Mouse (Mus musculus) 3134 (cell line): Measurements from ENCODE around the gene Ube2c.

Experiments
- DNase-seq: peaks from one replicate; pipeline ENCODE4 v3.0.0-alpha.2; 2011; ENCODE audit warnings: low spot score; ENCODE audit not compliant: insufficient read length; ENCODE audit errors: extremely low read depth

Gene Ube2c

DNA sequence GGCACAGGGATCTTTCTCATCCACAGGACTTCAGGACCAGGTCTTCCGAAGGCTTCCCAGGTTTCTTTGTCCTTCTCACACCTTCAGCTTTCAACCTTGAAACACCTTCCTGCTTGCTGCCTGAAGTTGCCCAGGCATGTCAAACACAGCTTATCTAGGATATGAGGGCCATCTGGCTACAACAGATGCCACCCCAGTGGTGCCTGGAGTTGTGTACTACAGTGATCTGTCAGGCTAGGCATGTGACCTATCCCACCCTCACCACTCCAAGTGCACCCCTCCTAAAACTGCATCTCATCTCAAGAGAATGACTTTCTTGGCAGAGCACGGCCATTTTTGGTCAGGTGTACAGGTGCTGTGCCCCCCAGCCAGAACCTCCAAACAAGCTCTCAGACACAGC is 8.2 kb upstream of the Ube2c start:
- DNase-seq: no peak

DNA sequence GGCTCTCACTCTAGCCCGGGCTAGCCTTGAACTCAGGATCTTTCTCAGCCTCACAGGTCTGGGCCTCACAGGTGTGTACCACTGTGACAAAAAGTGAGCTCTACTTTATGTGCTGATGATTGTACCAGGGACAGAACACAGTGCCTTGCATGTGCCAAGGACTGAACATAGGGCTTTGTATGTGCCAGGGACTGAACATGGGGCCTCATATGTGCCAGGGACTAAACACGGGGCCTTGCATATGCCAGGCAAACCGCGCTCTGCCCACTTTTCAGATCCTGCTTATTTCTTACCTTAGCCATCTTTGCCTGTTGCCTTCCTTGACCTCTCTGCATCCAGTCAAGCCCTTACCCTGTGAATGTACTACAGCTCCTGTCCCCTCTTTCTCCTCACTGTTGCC is 7.7 kb upstream of the Ube2c start:
- no peak for DNase-seq

DNA sequence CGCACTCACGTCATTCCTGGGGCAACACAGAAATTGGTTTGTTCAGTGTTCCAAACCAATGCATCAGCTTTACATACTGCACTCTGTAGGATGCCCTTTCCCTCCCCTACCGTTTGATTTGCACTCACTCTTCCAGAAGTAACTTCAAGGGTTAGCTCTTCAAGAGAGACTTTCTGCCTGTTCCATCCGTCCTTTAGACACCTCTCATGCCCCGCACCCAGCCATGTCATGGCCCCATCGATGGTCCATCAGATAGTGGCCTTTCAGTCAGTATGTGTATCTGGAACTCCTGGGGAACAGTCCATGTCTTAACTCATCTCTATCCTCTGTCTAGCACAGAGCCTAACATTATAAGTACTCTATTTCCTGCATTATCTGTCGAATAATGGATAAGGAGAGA is 7.1 kb upstream of the Ube2c start:
- no peak for DNase-seq

DNA sequence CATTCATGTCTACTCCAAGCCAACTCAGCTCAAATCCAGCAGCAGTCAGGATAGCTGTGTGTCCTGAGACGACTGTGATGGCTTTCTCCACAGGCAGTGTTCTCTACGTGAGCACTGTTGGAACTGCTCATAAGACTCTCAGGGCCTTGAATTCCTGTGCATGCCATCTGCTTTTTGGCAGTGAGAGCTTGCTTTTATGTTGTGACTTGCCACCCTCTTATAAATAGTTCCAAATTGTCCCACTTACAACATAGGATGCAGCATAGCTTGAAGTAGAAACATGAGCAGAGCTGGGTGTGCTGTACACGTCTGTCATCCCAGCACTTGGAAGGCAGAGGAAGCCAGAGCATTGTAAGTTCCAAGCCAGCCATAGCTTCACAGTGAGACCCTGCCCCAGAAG is 3.9 kb upstream of the Ube2c start:
- no peak for DNase-seq

DNA sequence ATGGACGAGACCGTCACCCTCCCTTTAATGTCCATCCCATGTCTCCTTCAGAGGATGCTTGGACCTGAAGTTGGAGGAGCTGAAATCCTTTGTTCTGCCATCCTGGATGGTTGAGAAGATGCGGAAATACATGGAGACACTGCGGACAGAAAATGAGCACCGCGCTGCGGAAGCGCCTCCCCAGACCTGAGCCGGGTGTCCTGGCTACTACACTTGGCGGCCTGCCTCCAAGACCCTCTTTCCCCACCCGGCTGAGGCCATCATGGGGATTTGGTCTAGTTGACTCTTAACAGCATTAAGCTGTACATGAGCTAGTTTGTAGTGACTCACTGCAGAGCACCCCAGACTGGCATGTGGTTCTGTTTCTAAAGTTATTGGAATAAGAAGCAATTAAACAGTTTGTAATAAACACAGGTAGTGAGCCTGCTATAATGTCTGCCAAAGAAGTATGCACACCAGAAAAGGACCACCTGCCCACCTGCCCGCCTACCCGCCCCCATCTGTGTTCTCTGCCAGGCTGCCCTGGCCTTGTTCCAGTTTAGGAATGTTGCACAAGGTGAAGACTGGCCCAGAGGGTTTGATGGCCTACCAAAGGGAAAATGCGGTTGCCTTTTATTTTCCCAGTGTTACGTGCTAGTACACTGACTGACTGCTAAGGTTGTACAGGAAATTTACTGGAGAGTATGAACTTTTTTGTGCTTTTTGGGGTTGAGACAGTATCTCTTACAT is 1.7 kb upstream of the Ube2c start:
- peak; percentile 32 for DNase-seq

DNA sequence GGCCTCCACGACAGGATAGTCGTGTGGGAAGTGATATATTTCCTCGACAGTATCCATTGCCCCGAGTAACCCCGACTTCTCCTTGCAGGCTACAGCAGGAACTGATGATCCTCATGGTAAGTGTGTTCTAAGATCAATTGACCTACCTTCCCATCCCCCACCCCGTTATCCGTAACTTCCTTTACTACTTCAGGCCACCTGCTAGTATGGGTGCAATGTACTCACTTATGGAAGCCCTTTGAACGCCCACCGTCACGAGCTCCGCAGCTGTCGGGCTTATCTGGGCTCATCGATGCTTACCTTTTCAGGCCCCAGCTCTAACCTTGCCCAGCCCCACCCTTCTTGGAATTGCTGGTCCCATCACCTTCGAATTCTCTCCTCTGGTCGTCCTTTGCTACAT is 581 bp downstream of the Ube2c start:
- no peak for DNase-seq

DNA sequence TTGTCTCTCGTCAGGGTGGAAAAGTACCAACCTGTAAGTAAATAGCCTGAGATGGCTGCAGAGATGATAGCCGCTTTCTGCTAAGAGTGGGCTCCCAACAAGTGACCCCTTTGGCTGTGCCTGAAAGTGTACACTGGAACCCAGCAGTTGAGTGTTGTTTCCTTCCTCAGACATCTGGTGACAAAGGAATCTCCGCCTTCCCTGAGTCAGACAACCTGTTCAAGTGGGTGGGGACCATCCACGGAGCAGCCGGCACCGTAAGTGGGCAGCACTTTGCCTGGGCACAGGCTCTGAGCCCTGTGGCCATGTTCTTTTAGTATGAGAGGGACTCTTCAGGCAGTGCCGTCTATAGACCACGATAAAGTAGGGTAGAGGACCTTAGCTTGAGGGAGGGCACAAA is 1.4 kb downstream of the Ube2c start:
- no peak for DNase-seq

DNA sequence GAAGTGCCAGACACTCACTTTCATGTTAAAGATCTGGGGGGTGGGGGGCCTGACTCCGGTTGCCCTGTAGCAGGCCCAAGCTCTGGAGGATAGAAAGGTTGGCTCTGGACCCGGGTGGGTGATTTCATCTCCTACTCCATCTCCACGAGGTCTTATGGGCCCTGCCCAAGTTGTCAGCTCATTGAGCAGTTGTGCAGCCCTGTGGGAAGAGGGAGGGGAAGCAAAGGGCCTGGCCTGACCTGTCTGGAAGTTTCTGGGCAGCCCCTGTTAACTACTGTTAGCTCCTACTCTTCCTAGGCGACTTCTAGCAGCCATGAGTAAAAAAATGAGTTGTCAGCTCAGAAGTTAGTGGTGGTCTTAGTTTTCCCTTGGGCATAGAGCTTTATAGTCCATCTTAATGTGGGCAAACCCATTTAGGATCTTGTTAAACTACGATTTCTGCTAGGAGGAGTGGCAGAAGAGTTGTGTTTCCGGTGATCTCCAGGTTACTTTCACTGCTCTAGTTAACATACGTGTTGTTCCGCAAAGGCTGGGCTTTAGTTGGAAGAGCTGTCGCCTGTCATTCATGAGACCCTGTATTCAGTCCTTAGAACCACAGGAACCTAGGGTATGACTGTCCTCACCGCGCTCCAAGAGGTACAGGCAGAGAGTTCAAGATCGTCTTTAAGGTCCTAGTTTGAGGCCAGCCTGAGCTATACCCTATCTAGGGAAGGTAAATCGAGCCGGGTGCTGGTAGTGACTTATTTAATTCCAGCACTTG is 3.7 kb downstream of the Ube2c start:
- DNase-seq: no peak

DNA sequence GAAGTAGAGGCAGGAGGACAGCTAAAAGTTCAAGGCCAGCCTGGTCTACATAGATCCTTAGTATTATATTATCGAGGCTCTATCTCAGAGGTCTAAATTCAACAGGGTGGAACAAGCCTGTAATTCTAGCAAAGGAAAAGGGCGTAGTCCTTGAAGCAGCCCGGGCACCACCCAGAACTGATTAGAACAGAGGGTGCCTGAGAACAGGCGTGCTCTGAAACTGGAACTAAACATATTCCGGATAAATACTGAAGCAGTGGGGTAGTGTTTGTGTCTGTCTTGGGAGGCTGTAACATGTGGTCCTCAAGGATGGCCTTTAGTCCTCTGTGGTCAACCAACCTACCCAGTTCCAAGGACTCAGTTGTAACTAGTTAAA is 4.3 kb downstream of the Ube2c start:
- DNase-seq: no peak

DNA sequence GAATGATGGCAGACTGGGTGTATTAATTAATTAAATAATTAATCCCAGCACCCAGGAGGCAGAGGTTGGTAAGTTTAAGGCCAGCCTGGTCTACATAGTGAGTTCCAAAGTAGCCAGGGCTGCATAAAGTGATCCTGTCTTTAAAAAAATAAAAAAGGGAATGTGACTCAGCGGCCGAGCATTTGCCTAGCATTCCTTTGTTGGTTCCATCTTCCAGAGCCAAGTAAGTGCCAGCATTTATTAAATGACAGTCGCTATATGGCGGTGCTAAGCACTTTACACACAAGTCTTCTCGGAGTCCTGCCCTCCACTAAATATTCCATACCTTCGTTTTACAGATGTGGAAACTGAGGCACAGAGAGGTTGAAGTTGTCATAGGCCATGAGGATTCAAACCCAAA is 6.4 kb downstream of the Ube2c start:
- peak; percentile 50 for DNase-seq

DNA sequence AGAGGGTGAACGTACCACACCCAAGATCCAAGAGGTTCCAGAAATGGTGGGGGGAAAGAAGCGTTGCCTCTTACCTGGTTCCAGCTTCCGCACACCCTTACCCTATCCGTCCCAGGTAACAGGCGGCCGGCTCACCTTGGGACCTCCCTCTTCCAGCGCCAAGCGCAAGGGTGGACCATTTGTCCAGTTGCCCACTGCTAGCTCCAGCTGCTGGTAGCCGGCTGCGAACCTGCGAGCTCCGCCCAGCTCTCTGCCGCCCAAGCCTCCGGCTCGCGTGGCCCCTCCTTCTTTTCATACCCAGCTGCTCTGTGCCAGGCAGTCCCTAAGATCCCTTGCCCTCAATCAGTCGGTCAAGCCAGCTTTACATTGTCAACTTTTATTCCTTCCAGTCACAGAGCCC is 7.1 kb downstream of the Ube2c start:
- DNase-seq: no peak

DNA sequence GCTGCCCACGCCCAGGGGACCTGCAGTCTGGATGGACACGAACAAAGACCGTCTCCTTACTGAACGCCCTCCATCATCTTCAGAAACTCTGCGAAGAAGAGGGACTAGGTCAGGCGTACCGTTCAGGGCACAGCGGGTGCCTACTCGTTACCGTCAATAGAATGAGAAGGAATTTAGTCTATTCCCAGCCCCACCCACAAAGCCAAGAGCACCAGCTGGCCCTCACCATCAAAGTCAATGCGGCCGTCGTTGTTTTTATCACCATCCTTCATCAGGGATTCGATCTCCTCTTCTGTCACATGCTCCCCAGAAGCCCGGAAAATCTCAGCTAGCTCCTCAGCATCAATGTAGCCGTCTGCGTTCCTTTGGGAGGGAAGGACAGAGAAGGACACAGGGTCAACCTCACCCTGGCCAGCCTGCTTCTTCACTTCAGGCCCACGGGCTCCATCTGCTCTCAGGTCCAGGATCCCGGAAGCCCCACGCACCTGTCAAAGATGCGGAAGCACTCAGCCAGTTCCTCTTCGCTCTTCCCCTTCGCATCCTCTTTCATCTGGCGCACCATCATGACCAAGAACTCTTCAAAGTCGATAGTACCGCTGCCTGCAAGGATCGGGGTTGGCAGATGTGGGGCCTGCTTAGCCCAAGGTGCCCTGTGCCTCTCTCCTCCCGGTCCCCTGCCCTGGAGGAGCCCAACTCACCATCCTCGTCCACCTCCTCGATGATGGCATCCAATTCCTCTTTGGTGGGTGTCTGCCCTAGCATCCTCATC is 7.7 kb downstream of the Ube2c start:
- DNase-seq: no peak

DNA sequence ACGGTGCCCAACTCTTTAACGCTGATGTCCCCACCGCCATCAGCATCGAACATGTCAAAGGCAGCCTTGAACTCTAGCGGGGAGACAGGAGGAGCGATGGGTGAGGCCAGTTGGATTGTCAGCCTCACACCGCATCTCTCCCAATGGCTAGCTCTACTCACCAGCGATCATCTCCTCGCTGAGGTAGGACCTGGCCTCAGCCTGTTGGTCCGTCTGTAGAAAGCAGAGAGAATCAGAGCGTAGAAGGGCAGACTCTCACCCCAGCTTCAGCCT is 8.3 kb downstream of the Ube2c start:
- no peak for DNase-seq

DNA sequence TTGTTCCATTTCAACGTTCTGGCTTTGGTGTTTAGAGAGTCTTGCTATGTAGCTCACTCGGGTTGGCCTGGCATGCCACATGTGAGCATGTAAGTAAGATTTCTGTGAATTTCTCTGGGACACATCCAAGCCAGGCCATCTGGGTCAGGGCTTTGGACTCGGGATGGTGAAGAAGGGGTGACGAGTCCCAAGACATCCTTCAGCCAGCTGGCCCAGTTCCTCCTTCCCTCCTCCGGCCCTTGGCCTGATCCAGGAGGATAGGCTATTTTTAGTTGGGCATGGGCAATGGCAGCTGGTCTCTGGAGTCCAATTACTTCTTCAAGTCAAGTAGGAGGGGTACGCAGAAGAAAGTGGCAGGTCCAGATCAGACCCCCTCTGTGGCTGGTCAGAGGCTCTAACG is 9.1 kb downstream of the Ube2c start:
- no peak for DNase-seq

DNA sequence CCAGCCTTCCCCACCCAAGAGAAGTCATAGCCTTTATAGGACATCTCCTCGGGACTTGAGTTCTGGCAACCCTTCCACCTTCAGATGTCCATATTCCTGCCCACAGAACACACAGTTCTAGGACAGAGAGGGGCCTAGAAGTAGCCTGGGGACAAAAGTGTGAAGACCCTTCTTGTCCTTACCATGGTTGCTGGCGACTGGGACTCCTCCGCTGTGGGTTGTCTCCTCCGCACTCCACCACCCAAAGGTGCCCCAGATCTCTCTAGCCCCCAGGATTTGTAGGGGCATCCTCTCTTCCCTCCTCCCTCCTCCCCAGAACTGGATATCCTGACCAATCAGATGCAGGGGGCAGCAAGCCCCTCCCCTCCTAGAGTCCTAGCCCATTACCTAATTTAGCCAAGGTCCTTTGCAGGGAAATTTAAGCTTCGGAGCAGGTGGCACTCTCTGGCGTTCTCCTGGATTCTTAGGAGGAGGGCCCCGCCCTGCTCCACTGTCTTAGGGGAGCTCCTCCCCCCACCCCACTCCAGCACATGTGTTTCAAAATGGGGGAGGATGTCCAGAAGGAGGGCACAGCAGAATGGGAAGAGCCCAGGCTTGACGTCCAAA is 9.9 kb downstream of the Ube2c start, which contains the start of gene Tnnc2:
Gene Tnnc2 (minus strand): TSS at position 487 of the 606 bp plus-strand sequence.
- no peak for DNase-seq

DNA sequence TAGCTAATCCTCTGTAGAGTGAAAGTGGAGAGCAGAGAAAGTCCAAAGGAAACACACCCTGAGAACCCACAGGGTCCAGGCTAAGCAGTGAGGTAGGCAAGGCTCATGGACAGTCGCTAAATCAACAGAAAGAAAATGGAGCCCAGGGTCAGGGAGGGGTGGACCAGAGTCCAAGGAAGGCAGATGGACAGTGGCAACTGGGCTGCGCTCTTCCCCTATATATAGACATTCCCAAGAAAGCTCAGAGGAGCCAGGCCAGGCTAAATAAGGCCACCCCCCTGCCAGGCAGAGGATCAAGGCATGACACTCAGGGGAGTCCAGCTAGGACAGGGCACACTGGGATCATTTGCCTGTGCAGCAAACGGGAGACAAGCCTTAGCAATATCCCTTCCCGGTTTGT is 12.2 kb downstream of the Ube2c start:
- no peak for DNase-seq

DNA sequence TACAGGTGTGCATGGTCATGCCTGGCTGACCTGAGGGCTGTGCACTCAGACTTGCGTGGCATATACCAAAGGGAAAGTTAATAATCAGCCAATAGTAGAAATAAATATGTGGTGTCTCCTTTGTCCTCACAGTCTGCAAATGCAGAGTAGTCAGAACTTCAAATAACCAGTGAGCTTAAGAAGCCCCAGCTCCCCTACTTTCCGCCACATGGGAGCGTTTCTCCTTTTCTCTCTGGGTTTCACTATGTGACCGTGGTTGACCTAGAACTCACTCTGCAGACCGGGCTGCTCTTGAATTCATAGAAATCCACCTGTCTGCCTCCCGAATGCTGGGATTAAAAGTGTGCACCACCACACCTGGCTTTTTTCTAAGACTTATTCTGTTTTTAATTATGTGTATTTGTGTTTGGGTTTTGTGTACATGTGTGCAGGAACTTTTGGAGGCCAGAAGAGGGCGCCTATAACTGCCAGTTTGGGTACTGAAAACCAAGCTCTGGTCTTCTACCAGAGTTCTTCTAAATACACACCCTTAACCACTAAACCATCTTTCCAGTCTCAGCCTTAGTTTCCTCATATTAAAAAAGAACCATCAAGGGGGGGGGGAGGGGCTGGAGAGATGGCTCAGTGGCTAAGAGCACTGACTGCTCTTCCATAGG is 14.4 kb downstream of the Ube2c start:
- no peak for DNase-seq

DNA sequence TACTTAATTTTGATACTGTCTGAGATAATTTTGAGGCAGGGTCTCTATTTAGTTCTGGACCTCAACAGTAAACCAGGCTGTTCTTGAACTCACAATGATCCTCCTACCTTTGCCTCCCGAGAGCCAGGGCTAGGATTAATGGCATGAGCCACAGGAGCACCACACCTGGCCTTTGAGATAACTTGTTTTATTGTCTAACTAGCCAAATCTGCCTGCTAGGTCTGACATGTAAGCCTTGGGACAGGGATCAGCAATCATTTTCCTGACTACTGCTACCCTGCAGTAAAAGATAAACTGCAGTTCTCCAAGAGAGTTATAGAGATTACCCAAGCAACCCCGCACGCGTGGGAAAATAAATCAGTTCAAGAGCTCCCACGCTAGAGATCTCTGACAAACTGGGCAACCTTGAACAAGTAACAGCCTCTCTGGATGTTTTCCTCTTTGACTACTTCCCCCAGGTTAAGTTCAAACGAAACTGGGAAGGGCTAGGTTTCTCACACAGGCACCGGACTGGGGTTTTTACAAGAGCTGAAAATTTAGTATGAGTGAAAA is 15.2 kb downstream of the Ube2c start:
- no peak for DNase-seq

DNA sequence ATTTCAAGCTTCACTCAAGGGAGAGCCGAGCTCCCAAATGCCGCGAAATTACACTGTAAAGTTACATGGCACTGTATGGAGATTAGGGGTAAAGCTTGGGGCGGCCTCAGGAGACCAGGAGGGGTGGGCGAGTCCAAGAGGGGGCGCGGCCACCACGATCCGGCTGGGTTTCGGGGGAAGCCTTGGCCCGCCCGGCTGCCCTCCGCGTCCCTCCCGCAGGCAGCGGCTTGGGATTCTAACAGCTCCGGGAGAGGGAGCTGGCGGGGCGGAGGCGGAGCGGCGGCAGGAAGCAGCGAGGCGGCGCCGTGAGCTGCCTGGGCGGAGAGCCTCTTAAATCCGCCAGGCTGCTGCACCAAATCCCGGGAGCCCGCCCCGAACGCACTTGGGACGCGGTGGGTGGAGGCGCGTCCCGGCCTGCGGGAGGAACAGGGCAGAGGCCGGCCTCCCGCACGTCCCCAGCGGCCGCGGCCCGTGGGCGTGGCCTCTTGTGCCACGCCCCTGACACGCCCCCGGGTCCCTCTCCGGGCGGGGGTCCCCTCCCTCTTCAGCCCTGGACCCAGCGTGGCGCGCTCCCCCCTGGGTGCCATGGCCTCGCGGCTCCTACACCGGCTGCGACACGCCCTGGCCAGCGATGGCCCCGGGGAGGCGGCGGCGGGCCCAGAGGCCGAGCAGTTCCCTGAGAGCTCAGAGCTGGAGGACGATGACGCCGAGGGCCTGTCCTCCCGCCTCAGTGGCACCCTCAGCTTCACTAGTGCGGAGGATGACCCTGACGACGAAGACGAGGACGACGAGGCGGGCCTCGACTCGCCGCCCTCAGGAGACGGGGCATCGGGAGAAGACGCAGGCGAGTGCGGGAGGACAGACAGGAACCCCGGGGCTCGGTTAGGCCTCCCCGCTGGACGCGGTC is 16.0 kb downstream of the Ube2c start, which contains the start of gene Snx21:
Gene Snx21 (plus strand): TSS at position 343 of the 907 bp plus-strand sequence.
- DNase-seq: peak; percentile 99
